Mouse (Mus musculus) lung, adult 2 months (tissue): ENCODE data around the gene Zdhhc14.

Experiments
- CTCF ChIP-seq: fragments of 200-500 bp; IDR thresholded peaks from 2 replicates; pipeline ENCODE4 v1.5.1; 2011; ENCODE audit warnings: mild to moderate bottlenecking, low read length, control low read depth; ENCODE audit not compliant: insufficient read depth
- POLR2A ChIP-seq: fragments of 200-500 bp; IDR thresholded peaks from 2 replicates; pipeline ENCODE4 v1.6.1; 2011; ENCODE audit warnings: low read depth, mild to moderate bottlenecking, control low read depth, low read length, borderline replicate concordance; ENCODE audit errors: extremely low read depth

DNA sequence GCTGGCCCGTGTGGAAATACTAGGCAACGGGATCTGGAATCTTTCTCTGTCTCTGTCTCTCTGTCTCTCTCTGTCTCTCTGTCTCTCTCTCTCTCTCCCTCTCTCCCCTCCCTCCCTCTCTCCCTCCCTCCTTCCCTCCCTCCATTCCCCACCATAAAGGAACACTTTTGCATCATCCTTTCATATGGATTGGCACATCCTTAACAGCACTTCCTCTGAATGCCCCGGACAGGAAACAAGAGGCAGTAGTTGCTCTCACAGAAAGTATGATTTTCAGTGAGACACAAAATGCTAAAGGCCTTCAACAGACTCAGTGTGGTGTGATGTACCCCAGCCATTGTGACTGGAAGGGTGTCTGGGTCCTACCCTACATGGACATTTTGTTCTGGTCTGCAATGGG lies 89.9 kb downstream of the Zdhhc14 start:
- TF ChIP-seq POLR2A (no peak), CTCF (no peak)
